Mouse (Mus musculus) megakaryocyte, adult 5-6 weeks (primary cell): ENCODE measurements at regions not wholly inside any gene's neighbourhood (a gene's known extent, or its start where the extent isn't known, plus 50 kb on each side); places are given as distances from the start of the nearest gene placed in this dataset.

Experiments used
- ATAC-seq: 2 replicates; pipeline ENCODE4 v1.8.0; 2016; ENCODE audit warnings: mild to moderate bottlenecking, inconsistent platforms; ENCODE audit not compliant: poor library complexity, severe bottlenecking

DNA sequence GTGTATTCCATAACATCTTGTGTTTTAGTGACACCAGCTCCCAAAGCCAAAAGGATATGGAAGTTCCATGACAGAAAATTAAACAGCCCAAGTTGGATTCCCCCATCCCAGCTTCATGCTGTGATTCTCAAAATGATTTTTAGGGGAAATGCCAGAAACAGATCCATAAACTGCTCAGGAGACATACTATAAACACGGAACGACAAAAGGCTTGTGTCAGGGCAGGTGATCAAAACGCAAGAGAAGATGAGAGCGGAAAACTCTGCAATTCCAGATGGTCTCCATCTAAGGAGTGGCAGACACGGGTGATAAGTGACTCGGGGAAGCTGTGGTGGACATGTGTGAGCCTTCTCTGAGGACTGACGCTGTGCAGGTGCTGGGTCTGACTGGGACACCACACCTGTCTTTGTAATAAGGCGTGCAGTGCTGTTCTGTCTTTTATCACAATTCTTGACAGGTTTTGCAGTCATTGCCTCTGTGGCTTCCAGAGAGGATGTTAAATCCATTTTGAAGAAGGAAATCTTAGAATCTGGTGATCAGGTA is 56.4 kb upstream of the Lyplal1 start:
- ATAC-seq = no peak

DNA sequence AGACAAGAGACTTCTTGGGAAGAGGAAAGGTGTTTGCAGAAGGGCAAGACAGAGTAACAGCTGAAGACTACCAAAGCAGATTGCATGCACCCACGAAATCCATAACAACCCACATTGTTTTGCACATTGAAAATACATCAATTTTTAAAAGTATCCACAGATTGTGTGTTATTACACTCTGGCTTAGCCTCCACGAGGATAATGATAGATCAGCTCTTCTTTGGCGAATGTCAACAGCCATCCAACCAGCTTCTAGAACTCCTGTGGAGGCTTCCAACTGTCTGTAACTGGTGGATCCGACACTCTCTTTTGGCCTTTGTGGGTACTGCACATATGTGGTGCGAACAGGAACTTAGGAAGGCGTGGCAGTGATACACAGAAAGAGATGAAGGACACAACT is 54.6 kb upstream of the Lyplal1 start:
- ATAC-seq = no peak
